Mouse (Mus musculus) liver, embryonic 13.5 days (tissue): ENCODE results near the gene 4931428L18Rik. TPM values are rescaled to one million over a fixed set of nuclear protein-coding genes. Genes with fewer than 3 reads are reported as not detected.

Experiments
- ATAC-seq: fragments of 200-750 bp; cut with Nextera tagmentation; 2 replicates; pipeline ENCODE4 v1.8.0; 2017; ENCODE audit warnings: low read depth, mild to moderate bottlenecking, moderate number of reproducible peaks, moderate library complexity
- DNase-seq: peaks from one replicate; pipeline ENCODE4 v3.0.0; 2022
- H3K27ac ChIP-seq: fragments of 300-500 bp; sonication (generic); 2 replicates; pipeline ENCODE4 v1.5.1; 2015; ENCODE audit warnings: moderate library complexity, mild to moderate bottlenecking, inconsistent platforms
- H3K27me3 ChIP-seq: fragments of 300-500 bp; sonication (generic); 2 replicates; pipeline ENCODE4 v1.6.1; 2015; ENCODE audit warnings: mild to moderate bottlenecking, inconsistent platforms
- H3K36me3 ChIP-seq: fragments of 300-500 bp; sonication (generic); 2 replicates; pipeline ENCODE4 v1.6.1; 2015; ENCODE audit warnings: mild to moderate bottlenecking, inconsistent platforms
- H3K4me1 ChIP-seq: fragments of 300-500 bp; sonication (generic); replicated peaks from 2 replicates; pipeline ENCODE4 v1.6.1; 2015; ENCODE audit warnings: inconsistent platforms
- H3K4me2 ChIP-seq: fragments of 300-500 bp; sonication (generic); 2 replicates; pipeline ENCODE4 v1.6.1; 2015; ENCODE audit warnings: inconsistent platforms, mild to moderate bottlenecking, moderate library complexity
- H3K4me3 ChIP-seq: fragments of 300-500 bp; sonication (generic); replicated peaks from 2 replicates; pipeline ENCODE4 v1.5.1; 2015; ENCODE audit warnings: mild to moderate bottlenecking, inconsistent platforms
- H3K9ac ChIP-seq: fragments of 300-500 bp; sonication (generic); 2 replicates; pipeline ENCODE4 v1.6.1; 2015; ENCODE audit warnings: mild to moderate bottlenecking, inconsistent platforms
- H3K9me3 ChIP-seq: fragments of 300-500 bp; sonication (generic); replicated peaks from 2 replicates; pipeline ENCODE4 v1.6.1; 2016; ENCODE audit warnings: inconsistent platforms
- WGBS: fragments of 180-500 bp; shearing (Covaris S2); methylation state at CpG from one replicate; pipeline ENCODE4 v1.1.7; 2015; ENCODE audit not compliant: insufficient replicate concordance; 5-methylcytosine and 5-hydroxymethylcytosine counted together
- polyA plus RNA-seq: library from polyadenylated mRNA; unstranded; fragments of >200 nt; fragmentation: Nextera tagmentation; extraction: Ambion mirVana; gene quantifications from 2 replicates; pipeline ENCODE4 v1.2.1, GENCODE M21; 2015

Gene 4931428L18Rik
- polyA plus RNA-seq, 1 experiment from 2014 or later: not detected

- WGBS: 63% methylated on average over 10 of the region's 10 CpGs
- ATAC-seq: no peak
- no peaks in the 10 kb centered on the region for H3K36me3 ChIP-seq
- no peak overlapping the region for H3K4me2 ChIP-seq
- no peaks in the 10 kb centered on the region for H3K9me3 ChIP-seq
- no peak overlapping the region for H3K4me3 ChIP-seq
- no peak for DNase-seq
- H3K27me3 ChIP-seq: no peaks in the 10 kb centered on the region
- H3K27ac ChIP-seq: no peak overlapping the region
- H3K9ac ChIP-seq: no peak overlapping the region
- H3K4me1 ChIP-seq: no peaks in the 10 kb centered on the region
These were observed 32.1 kb downstream of the 4931428L18Rik start for GRCm38 (mm10) chr1:31190237-31190866.

- 85% methylated on average over 1 of the region's 1 CpGs for WGBS
- DNase-seq (no peak), ATAC-seq (no peak)
- no peak overlapping the region for H3K9ac ChIP-seq
- no peak overlapping the region for H3K4me2 ChIP-seq
- no peaks in the 10 kb centered on the region for H3K4me1 ChIP-seq
- no peaks in the 10 kb centered on the region for H3K36me3 ChIP-seq
- H3K4me3 ChIP-seq: no peak overlapping the region
- no peaks in the 10 kb centered on the region for H3K27me3 ChIP-seq
- H3K27ac ChIP-seq: no peak overlapping the region
- no peaks in the 10 kb centered on the region for H3K9me3 ChIP-seq
These were observed 44.2 kb downstream of the 4931428L18Rik start for GRCm38 (mm10) chr1:31178264-31178663.

- H3K4me1 ChIP-seq: no peaks in the 10 kb centered on the region
- no peak for ATAC-seq
- 57% methylated on average over 5 of the region's 5 CpGs for WGBS
- no peaks in the 10 kb centered on the region for H3K27me3 ChIP-seq
- no peaks in the 10 kb centered on the region for H3K36me3 ChIP-seq
- DNase-seq: no peak
- no peaks in the 10 kb centered on the region for H3K9me3 ChIP-seq
- no peak within 1 kb of the TSS for H3K27ac ChIP-seq
- H3K4me2 ChIP-seq: no peak within 1 kb of the TSS
- H3K4me3 ChIP-seq: no peak within 1 kb of the TSS
- H3K9ac ChIP-seq: no peak within 1 kb of the TSS
These were observed 46.4 kb downstream of the 4931428L18Rik start, which contains the start of gene Lgsn for GRCm38 (mm10) chr1:31176101-31176500. Lgsn (plus strand) TSS chr1:31176401.

- no peak overlapping the region for H3K4me2 ChIP-seq
- ATAC-seq (no peak), DNase-seq (no peak)
- no peaks in the 10 kb centered on the region for H3K4me1 ChIP-seq
- H3K27me3 ChIP-seq: no peaks in the 10 kb centered on the region
- 53% methylated on average over 3 of the region's 3 CpGs for WGBS
- no peak overlapping the region for H3K4me3 ChIP-seq
- no peaks in the 10 kb centered on the region for H3K36me3 ChIP-seq
- H3K9ac ChIP-seq: no peak overlapping the region
- H3K27ac ChIP-seq: no peak overlapping the region
- no peaks in the 10 kb centered on the region for H3K9me3 ChIP-seq
These were observed 47.1 kb downstream of the 4931428L18Rik start for GRCm38 (mm10) chr1:31175401-31175800.

- no peaks in the 10 kb centered on the region for H3K27me3 ChIP-seq
- H3K27ac ChIP-seq: no peak overlapping the region
- ATAC-seq (no peak), DNase-seq (no peak)
- no peak overlapping the region for H3K9ac ChIP-seq
- H3K9me3 ChIP-seq: no peaks in the 10 kb centered on the region
- no peaks in the 10 kb centered on the region for H3K4me1 ChIP-seq
- 66% methylated on average over 7 of the region's 7 CpGs for WGBS
- H3K4me2 ChIP-seq: no peak overlapping the region
- no peaks in the 10 kb centered on the region for H3K36me3 ChIP-seq
- H3K4me3 ChIP-seq: no peak overlapping the region
These were observed 57.0 kb downstream of the 4931428L18Rik start for GRCm38 (mm10) chr1:31165326-31166121.

- Histone ChIP-seq H3K4me1 (no peaks in the 10 kb centered on the region), H3K27me3 (no peaks in the 10 kb centered on the region), H3K9me3 (no peaks in the 10 kb centered on the region), H3K9ac (no peak overlapping the region), H3K27ac (no peak overlapping the region), H3K4me3 (no peak overlapping the region), H3K4me2 (no peak overlapping the region), H3K36me3 (no peaks in the 10 kb centered on the region)
- WGBS: 63% methylated on average over 18 of the region's 18 CpGs
- DNase-seq: no peak
- ATAC-seq: no peak
These were observed 57.8 kb downstream of the 4931428L18Rik start for GRCm38 (mm10) chr1:31164527-31165189.

- no peaks in the 10 kb centered on the region for H3K36me3 ChIP-seq
- no peak for DNase-seq
These were observed 65.6 kb downstream of the 4931428L18Rik start for GRCm38 (mm10) chr1:31156884-31157283.

GRCm38 (mm10) chr1:31156185-31156584 lies 66.3 kb downstream of the 4931428L18Rik start:
- Histone ChIP-seq H3K9ac (no peak overlapping the region), H3K4me2 (no peak overlapping the region), H3K27me3 (no peaks in the 10 kb centered on the region), H3K9me3 (no peaks in the 10 kb centered on the region), H3K4me3 (no peak overlapping the region), H3K36me3 (no peaks in the 10 kb centered on the region), H3K27ac (no peak overlapping the region), H3K4me1 (no peaks in the 10 kb centered on the region)
- DNase-seq (no peak), ATAC-seq (no peak)
- 49% methylated on average over 2 of the region's 2 CpGs for WGBS

More at GRCm38 (mm10) chr1:31156884-31157283, 65.6 kb downstream of the 4931428L18Rik start:
- no peak for ATAC-seq
- H3K4me2 ChIP-seq: no peak overlapping the region
- H3K4me3 ChIP-seq: no peak overlapping the region
- no peaks in the 10 kb centered on the region for H3K4me1 ChIP-seq
- H3K27me3 ChIP-seq: no peaks in the 10 kb centered on the region
- WGBS: 54% methylated on average over 2 of the region's 2 CpGs
- no peak overlapping the region for H3K9ac ChIP-seq
- H3K27ac ChIP-seq: no peak overlapping the region
- no peaks in the 10 kb centered on the region for H3K9me3 ChIP-seq

- no peak overlapping the region for H3K4me3 ChIP-seq
- no peaks in the 10 kb centered on the region for H3K27me3 ChIP-seq
- H3K9ac ChIP-seq: no peak overlapping the region
- H3K9me3 ChIP-seq: no peaks in the 10 kb centered on the region
- H3K36me3 ChIP-seq: no peaks in the 10 kb centered on the region
- WGBS: 8% methylated on average over 7 of the region's 7 CpGs
- ATAC-seq (no peak), DNase-seq (no peak)
- H3K4me1 ChIP-seq: no peaks in the 10 kb centered on the region
- H3K27ac ChIP-seq: no peak overlapping the region
- no peak overlapping the region for H3K4me2 ChIP-seq
These were observed 68.6 kb downstream of the 4931428L18Rik start for GRCm38 (mm10) chr1:31153793-31154349.

- Histone ChIP-seq H3K4me1 (no peaks in the 10 kb centered on the region), H3K9ac (no peak overlapping the region), H3K4me3 (no peak overlapping the region), H3K27ac (no peak overlapping the region), H3K4me2 (no peak overlapping the region), H3K9me3 (no peaks in the 10 kb centered on the region), H3K36me3 (no peaks in the 10 kb centered on the region), H3K27me3 (no peaks in the 10 kb centered on the region)
- 44% methylated on average over 2 of the region's 2 CpGs for WGBS
- DNase-seq (no peak), ATAC-seq (no peak)
These were observed 69.6 kb downstream of the 4931428L18Rik start for GRCm38 (mm10) chr1:31152799-31153426.

GRCm38 (mm10) chr1:31150546-31150945 lies 71.9 kb downstream of the 4931428L18Rik start:
- no peak overlapping the region for H3K27ac ChIP-seq
- H3K9me3 ChIP-seq: no peaks in the 10 kb centered on the region
- WGBS: 45% methylated on average over 3 of the region's 3 CpGs
- H3K36me3 ChIP-seq: no peaks in the 10 kb centered on the region
- no peak overlapping the region for H3K9ac ChIP-seq
- no peak overlapping the region for H3K4me2 ChIP-seq
- no peak overlapping the region for H3K4me3 ChIP-seq
- ATAC-seq: no peak
- H3K4me1 ChIP-seq: no peaks in the 10 kb centered on the region
- no peaks in the 10 kb centered on the region for H3K27me3 ChIP-seq
- DNase-seq: no peak
